Mouse (Mus musculus) adrenal gland (tissue): ENCODE results near the gene Pard3b.

Source experiments
- intact Hi-C: fragments of 180-260 bp; cut with DNase I; formaldehyde crosslinking; loops from one replicate; pipeline ENCODE4 v1.15.1; 2025

The Pard3b gene

DNA sequence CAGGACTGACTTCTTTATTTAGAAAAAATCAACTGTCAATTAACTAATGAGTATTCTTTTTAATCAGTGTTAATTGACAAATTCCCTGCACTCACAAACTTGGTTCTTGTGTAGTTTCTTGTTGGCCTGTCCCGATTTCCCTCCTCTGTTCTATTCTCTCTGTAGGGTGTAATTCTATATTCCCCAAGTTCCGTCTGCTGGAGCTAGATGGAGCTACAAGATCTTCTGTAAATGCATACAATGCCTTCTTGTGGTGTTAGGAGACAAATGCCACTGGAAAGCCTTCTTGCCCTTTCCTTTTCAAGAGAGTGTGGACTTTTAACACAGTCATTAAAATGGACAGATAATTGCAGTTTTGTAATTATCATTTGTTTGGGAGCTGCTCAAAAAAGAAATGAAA lies 286.3 kb downstream of the Pard3b start:
- intact Hi-C loops, result loop anchor here (5.0 kb wide), 1 partner anchor 772 kb away; no protein-coding TSS in a partner anchor

DNA sequence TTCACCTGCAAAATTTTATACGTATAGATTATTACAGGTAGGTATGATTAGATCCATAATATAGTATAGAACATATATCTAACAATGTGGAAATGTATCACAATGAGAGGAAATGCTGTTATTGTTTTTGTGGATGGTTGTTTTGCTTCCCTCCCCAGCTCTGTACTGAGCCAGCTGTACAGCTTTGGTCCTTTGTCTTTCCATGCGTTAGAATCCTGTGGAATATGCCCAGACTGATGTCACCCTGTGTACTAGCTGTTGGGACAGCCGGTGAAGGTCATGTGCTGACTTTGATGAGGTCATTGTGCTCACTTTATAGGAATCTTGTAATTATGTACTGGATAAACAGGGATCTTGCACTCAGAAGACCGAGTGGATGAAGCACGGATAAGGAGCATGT lies 286.9 kb downstream of the Pard3b start:
- intact Hi-C loops, result loop anchor here (5.0 kb wide), 1 partner anchor 772 kb away; no protein-coding TSS in a partner anchor

DNA sequence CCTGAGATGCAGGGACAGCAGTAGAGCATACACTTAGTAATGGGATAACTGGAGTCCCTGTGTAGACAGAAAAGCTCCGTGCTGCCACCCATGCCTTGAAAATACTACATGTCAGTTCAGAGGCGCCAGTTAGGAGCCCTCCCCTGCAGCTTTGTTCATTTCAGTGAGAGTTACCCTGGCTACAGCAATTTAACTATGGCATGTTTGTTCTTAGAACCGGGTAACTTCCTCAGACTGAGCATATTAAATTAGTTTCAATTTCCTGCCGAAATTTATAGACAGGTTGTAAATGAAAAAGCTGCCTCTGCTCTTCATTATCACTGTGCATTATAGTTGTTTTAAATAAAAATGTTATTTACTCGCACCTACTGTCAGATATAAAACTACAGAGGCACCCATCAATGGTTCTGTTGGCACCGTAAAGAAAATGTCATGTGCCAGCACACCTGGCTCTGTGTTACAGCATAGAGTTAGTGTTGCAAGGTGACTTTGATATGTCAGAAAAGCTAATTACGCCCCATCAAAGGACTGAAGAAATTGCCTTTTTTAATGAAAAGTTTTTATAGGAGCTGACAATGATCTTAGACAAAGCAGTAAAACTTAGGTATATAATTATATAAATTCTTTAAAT lies 289.6 kb downstream of the Pard3b start:
- intact Hi-C loops, result loop anchor here (5.0 kb wide), 1 partner anchor 769 kb away; no protein-coding TSS in a partner anchor

DNA sequence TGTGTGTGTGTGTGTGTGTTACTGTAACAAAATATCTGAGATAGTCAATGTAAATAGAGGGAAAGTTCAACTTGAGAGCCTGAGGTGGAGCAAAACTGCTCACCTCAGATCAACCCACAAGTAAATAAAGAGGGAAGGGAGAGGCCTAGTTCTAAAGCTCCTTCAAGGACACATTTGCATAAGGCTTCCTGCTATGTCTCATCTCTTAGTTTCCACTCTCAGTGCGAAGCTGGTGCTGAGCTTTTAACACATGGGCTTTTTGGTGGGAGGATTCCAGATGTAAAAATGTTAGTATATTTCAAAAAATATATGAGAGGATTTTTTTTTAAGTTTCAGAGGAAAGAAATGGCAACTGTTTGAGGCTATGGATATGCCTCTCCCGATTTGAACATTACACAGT lies 294.9 kb downstream of the Pard3b start:
- intact Hi-C loops, result no loop called here

DNA sequence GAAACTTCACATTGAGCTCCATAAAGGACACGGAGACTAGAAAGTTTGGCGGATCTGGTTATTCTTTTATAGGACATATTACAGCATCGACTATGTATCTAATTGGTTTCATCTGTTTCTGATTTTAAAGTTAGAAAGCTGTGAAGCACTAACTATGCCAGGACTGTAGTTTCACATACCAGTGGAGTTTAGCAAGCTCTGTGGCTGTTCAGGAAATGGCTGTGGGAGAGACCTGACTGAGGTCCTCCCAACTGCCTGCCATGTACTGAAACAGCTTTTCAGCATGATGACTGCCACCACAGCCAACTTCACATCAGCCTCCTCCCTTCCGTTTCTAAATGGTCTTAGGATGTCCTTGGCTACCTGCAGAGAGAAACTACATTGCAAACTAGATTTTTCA lies 296.1 kb downstream of the Pard3b start:
- intact Hi-C loops, result no loop called here

DNA sequence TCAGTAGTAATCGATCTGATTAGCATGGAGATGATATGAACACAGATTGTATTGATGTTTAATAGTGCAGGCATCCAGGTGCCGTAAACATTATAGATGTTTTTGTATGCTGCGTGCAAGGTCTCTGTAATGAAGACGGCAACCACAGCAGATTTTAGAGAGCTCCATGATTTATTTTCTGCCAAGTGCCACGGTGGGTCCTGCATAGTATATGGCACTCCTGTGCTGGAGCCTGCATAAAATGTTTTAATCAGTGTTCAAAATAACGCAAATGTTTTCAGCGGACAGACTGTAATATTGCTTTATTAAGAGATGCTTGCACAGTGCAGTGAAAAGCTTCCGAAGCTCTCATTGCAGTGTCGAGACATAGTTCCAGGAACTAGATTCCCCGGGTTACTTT lies 301.3 kb downstream of the Pard3b start:
- intact Hi-C loops, result no loop called here

DNA sequence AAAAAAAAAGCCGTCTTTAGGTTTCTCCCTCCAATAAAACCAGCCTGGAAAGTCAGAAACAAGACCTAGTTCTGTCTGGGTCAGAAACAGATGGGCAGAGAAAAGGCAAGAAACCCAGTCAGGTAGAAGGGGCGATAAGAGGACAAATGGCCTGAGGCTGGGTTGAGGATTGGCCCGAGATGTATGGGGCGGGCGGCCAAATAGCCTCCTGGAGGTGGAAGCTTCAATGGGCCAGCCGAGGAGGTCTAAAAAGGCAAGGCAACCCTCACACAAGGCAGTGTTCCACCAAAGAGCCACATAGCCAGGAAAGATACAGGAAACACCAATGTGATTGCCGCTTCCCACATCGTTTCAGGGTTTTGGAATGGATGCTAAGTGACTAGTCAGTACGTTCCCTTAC lies 322.9 kb downstream of the Pard3b start:
- intact Hi-C loops, result no loop called here

DNA sequence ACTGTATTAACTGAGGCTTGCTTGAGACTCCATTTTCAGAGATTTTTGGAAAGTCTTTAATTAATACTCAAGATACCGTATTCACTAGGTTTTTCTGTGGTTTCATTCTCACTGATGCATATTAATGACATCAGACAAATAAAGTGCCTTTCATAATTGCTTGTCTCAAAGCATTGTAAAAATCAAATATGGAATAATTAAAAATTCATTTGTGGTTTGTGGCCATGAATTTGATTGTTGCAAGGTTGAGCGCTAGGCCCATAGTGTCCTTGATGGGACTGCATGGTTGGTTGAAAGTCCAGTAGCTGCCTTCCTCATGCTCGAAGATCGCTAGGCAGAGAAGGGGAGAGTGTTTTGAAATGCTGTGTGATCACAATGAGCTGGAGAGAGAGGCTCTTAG lies 323.9 kb downstream of the Pard3b start:
- intact Hi-C loops, result no loop called here

DNA sequence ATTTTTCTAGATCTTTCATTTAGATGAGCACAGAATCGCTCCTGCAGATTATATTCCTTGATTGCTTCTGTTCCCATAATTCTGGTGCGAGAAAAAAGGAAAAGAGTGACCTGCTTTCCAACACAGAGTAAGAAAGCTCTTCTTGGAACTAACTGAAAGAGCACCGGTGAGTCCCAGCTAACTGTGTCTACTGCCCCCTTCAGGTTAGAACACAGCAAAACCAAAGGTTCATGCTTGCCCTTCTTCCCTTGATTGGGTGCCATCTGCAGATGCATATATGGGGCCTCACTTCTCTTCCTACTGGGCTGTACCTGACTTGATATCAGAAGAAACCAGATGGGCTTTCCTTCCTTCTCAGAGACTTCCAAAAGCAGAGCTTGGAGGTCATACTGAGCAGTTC lies 328.5 kb downstream of the Pard3b start:
- intact Hi-C loops, result no loop called here

DNA sequence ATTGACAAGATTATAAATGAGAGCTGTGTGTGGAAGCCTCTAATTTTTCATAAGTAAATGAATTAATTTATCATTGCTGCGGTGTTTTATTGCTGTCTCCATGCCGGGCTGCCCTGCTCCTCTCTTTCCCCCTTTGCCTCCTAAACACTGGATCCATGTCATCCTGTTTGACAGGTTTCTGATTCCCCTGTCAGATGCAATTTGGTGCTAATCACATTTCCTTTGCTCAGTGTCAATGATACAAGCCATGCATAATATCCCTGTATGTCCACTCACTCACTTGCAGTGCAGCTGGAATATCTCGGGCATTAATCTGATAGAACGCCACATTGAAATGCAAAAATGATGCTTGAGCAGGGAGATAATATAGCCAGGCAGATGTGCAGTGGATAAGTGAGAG lies 329.2 kb downstream of the Pard3b start:
- intact Hi-C loops, result no loop called here

DNA sequence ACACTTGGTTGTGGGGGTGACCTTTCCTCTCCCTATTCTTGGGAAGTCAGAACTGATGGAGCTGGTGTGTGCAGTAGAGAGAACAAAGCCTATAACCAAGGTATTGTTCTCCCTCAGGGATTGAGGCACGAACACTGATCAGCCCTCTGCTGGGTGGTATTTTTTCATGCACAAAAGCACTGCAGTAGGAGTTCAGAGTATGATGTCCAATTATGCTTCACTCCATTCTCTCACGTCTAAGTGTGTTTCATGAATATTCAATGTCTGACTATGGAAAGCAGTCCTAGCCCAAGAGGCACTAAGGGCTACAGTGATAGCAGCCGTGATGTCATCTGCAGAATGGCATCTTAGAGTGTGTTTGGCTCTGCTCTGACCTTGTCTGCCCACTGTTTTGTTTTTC lies 359.1 kb downstream of the Pard3b start:
- intact Hi-C loops, result no loop called here

DNA sequence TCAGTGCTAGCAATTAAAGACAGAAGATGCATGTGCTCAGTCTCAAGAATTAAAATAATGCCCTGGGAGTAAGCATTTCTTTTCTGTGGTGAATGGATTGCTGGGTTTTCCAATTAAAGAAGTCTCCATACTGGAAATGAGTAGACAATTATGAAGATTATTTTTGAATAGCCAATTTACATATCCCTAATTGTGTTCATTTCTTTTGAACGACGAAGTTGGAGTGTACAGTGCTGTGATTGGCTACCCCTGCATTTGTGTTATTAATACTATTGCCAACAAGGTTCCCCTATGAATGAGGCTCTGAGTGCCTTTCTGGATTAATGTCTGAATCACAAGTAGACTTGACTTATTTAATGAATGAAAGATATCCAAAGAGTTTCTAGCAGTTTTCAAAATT lies 370.2 kb downstream of the Pard3b start:
- intact Hi-C loops, result no loop called here

DNA sequence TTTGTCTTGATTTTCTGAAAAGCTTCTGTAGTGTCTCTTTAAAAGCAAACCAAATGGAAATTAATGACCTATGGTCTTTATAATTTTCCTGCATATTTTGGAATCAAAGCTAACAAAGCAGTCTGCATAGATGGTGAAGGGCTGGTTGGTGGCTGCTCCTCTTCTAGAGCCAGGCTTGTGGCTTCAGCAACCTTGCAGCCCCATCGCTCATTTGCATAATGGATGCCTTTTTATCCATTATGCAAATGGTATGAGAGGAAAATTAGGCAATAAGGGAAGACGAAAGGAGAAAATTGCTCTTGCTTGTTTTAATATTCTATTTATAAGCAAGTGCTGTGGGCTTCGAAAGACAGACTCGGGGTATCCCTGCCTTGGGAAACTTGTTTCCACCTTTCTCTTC lies 373.1 kb downstream of the Pard3b start:
- intact Hi-C loops, result no loop called here

DNA sequence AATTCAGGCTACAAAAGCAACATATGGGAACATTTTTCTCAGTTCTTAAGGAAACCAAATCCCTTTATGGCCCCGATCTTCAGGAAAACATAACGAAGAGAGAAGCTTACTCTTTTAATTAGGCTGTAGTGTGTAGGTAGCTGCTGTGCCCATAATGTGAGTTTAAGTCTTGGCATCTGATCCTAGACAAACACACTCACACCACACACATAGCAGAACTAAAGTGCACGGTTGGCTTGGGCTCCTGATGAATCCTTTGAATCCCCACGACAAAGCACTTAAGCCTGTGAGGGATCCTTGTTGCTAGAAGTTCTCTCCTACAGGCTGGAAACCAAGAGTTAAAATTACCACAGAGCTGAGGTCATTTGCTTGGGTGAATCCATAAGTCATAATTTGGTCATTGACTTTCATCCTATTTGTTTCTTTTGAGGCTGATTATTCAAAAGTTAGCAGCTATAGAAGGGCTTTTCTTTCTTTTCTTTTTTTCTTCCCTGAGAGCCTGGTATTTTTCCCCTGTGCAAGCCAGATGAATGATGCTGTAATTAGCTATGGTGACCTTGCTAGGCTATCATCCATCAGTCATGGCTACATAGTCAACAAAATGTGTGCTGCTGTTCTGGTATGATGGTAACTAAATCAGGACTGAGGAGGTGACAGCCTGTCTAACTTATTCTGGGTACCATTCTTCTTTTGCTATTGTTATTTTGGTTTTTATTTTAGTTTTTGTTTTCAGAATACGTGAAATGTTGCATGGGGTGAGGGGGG lies 378.1 kb downstream of the Pard3b start:
- intact Hi-C loops, result no loop called here

DNA sequence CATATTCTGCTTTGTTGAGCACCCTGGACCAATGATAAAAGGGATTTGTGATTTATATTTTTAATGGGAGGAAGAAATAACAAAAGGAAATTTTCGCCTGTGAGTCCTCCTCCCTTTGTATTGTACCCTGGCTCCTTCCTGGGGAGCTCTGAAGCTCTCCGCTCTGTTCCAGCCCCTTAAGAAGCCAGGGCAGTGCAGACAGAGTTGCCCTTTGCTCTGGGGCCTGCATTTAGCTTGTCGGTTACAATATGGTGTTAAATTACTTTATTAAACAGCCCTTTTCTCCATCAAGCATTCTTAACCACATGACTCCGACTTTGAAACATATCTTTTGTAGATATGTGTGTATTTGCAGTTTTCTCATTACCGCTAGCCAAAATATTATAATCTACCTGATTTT lies 379.7 kb downstream of the Pard3b start:
- intact Hi-C loops, result no loop called here

DNA sequence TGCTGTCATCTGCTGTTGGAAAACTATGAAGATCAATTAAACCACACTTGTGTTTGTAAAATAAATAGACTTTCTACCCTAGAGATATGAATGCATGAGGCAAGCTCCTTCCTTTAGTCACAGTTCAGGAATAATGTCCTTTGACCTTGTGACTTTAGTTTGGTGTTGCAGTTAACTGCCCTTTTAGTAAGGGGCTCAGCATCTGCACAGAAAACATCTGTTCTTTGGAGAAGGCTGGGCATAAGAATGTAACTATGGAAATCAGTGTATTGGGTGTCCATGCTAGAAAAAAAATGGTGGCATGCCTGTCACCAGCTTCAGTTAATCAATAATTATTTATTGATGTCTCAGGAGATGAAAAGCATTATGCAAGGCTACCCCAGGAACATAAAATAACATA lies 381.1 kb downstream of the Pard3b start:
- intact Hi-C loops, result no loop called here

DNA sequence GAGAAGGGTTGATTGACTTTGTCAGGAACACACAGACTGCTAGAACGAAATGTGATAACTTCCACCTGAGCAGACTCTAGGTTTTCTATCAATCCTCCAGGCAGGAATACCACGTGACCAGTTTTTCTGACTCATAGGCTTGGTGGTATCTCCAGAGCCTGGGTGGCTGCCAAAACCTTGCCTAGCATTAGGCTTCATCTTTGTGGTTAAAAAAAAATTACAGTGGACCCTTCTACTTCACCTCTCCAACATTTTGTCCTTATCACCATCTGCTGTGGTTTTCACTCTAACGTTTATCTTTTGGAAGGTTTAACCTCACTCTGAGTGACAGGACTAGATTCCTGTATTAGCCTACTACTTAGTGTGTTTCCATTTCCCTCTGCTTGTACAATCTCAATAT lies 403.1 kb downstream of the Pard3b start:
- intact Hi-C loops, result no loop called here

DNA sequence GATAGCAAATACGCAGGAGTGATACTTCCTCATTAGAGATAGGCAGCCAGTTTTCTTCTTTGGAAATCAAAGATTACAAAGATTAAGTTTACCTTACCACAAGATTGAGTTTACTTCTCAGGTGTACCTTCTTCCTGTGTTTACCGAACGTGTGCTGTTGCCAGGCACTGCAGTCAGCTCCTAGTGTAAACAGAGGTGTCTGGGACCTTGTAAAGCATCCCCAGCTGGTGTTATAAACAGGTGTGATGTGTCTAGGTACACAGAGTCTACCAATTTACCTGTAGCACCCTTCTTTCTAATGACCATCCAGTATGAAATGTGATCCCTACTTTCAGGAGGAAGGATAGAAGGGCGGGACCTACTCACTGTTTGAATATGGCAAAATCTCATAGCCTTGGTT lies 410.0 kb downstream of the Pard3b start:
- intact Hi-C loops, result no loop called here

DNA sequence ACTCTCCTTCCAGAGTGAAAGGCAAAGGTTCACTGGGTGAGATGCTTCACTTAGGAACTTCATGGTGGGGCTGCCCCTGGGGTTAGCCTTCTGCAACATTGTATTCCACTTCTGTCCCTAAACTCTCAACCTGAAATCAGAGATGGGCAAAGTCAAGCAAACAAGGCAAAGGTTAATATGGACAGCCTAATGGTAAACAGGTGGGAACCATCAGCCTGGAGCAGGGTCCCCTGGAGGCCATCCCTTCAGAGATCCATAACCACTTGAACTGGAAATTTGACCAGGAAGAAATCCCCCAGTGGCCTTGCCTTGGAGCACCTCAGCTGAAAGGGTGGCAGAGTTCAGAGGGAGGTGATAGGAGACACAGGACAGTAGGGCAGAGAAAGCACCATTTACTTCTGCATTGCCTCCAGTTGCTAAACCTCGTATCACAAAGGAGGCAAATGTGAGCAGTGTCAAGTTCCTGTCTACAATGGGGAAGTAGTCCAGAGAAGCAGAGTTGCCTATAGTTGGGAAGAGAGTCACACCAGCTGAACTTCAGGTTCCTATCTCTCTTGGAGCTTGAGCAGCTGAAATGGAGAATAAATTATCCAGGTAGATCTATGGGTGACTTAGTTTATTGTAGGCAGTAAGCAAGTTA lies 412.7 kb downstream of the Pard3b start:
- intact Hi-C loops, result no loop called here

DNA sequence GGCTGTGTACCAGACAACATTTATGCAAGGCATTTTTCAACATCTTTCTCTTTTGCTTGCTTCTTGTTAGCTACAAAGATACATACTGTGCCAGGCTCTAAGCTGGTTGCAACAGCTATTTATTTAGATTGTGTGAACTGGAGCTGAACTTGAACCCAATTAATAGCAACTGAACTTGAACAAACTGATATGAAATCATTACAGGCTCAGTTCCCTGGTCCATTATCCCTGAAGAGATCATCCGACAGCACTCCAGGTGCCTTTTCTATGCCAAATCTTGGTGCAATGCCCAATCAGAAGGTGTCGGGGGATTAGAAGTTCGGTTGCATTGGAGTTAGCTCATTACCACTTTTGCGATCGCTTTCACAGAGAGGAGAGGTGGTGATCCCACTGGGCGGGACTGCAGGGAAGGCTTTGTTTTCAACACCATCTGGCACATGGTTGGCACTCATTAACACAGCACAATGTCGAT lies 414.6 kb downstream of the Pard3b start:
- intact Hi-C loops, result no loop called here

DNA sequence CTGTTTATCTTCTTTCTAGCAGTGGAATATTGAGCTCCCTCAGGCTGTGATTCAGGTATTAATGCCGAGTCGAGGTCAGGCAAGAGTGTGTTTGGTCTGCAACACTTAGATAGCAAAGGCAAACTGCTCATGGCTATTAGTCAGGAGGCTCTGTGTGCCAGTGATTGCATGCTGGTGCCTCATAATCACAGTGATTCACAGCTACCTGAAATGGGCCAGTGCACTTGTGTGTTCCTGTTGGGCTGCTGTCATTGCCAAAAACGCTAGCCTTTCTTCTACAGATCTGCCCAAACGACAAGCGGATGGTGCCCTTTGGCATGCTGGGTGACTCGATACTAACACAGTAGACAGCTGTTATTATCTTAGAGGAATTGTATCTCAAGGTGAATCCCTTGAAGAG lies 416.7 kb downstream of the Pard3b start:
- intact Hi-C loops, result no loop called here

DNA sequence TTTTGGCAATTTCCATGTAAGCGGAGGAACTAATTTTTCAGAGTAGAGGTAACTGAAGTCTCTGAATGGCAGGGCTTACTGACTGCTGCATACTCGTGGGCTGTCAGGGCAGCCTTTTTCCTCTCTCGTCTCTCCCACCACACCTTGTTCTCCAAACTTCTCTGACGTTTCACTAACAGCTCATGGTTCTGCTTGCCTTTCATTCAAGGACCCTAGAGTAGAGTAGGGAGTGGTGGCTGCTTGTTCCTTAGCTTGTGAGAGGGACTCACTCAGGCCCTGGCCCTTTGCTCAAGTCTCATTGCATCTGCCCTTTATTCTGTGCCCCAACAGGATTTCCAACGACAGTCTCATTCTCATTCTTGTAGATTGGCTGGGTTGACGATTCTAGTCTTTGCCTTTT lies 432.0 kb downstream of the Pard3b start:
- intact Hi-C loops, result no loop called here

DNA sequence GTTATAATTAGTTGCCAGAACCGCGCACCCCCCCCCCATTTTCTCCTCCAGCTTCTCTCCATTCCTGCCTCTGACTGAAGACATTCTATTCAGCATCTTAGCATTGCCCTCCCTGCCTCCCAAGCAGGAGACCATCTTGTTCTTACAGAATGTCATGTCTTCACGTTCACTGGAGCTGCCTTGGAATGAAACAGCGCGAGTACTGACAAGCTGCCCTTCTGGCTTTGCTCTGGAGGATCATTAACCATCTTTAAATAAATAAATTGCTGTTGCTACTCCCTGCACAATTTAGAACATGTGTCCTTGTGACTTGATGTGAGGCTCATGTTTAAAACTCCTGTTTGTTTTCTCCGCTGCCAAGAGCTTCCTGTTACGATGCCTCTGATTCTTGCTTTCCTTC lies 432.5 kb downstream of the Pard3b start:
- intact Hi-C loops, result no loop called here
